Mouse (Mus musculus) C2C12 (cell line): ENCODE results near the gene Fgfr1op2. TPM values are rescaled to one million over a fixed set of nuclear protein-coding genes. Genes with fewer than 3 reads are reported as not detected.

Experiments used
- H3K27me3 ChIP-seq: one replicate; pipeline ENCODE4 v1.6.1; 2011; ENCODE audit not compliant: control insufficient read depth, insufficient read depth, insufficient read length
- H3K36me3 ChIP-seq: one replicate; pipeline ENCODE4 v1.6.1; 2011; ENCODE audit not compliant: control insufficient read depth, insufficient read depth
- H3K4me3 ChIP-seq: one replicate; pipeline ENCODE4 v1.5.1; 2011; ENCODE audit warnings: mild to moderate bottlenecking, control low read depth; ENCODE audit not compliant: poor library complexity, insufficient read depth, severe bottlenecking
- H3K79me2 ChIP-seq: one replicate; pipeline ENCODE4 v1.6.1; 2011; ENCODE audit not compliant: control insufficient read depth, insufficient read depth
- H3K79me3 ChIP-seq: one replicate; pipeline ENCODE4 v1.6.1; 2011; ENCODE audit warnings: low read depth, control low read depth
- H3ac ChIP-seq: one replicate; pipeline ENCODE3; 2011; ENCODE audit warnings: low read depth; ENCODE audit not compliant: control insufficient read depth, insufficient read length
- CEBPB ChIP-seq: IDR thresholded peaks from one replicate; pipeline ENCODE4 v1.6.1; 2011; ENCODE audit warnings: low read depth, mild to moderate bottlenecking, control low read depth, moderate library complexity
- CTCF ChIP-seq: IDR thresholded peaks from one replicate; pipeline ENCODE4 v1.5.1; 2011; ENCODE audit not compliant: control insufficient read depth, insufficient read depth, insufficient read length
- FOSL1 ChIP-seq: IDR thresholded peaks from one replicate; pipeline ENCODE4 v1.8.0; 2011; ENCODE audit warnings: mild to moderate bottlenecking, low read length; ENCODE audit not compliant: poor library complexity, insufficient read depth, severe bottlenecking
- MAX ChIP-seq: IDR thresholded peaks from one replicate; pipeline ENCODE4 v1.6.1; 2011; ENCODE audit warnings: mild to moderate bottlenecking, control low read depth
- MYOD1 ChIP-seq: IDR thresholded peaks from one replicate; pipeline ENCODE4 v1.6.1; 2011; ENCODE audit warnings: low read depth; ENCODE audit not compliant: control insufficient read depth, insufficient read length
- MYOG ChIP-seq: IDR thresholded peaks from one replicate; pipeline ENCODE4 v1.6.1; 2011; ENCODE audit not compliant: control insufficient read depth, insufficient read length; ENCODE audit errors: extremely low read depth
- USF1 ChIP-seq: IDR thresholded peaks from one replicate; pipeline ENCODE4 v1.6.1; 2011; ENCODE audit warnings: low read depth, mild to moderate bottlenecking, control low read depth, moderate library complexity
- long read RNA-seq, 2 experiments: library from polyadenylated mRNA; unstranded; transcript quantifications; one replicate each; pipeline ENCODE4 v2.0.0; 2019 to 2020
- polyA plus RNA-seq: library from polyadenylated mRNA; unstranded; fragments of >200 nt; fragmentation: generic; extraction: Trizol; gene quantifications from one replicate; pipeline ENCODE4 v1.2.1, GENCODE M21; 2012; ENCODE audit warnings: missing spikeins

Gene Fgfr1op2
- polyA plus RNA-seq = 42.4 TPM
- long read RNA-seq, experiment 1, transcript Fgfr1op2-203 (6 exons, 2,766 nt) = minor isoform, 11 of 67 reads
- long read RNA-seq, experiment 1, transcript Fgfr1op2-202 (5 exons, 918 nt) = minor isoform, 15 of 67 reads
- long read RNA-seq, experiment 1, transcript Fgfr1op2-204 (7 exons, 2,880 nt) = major isoform, 30 of 67 reads
- long read RNA-seq, experiment 1, partial matches to known transcripts = 2 of 67 reads
- long read RNA-seq, experiment 1, other reads (novel, unspliced or antisense) = 9 of 67 reads
- long read RNA-seq, experiment 2, transcript Fgfr1op2-205 (2 exons, 1,894 nt) = minor isoform, 5 of 434 reads
- long read RNA-seq, experiment 2, transcript Fgfr1op2-203 (6 exons, 2,766 nt) = minor isoform, 95 of 434 reads
- long read RNA-seq, experiment 2, transcript Fgfr1op2-204 (7 exons, 2,880 nt) = major isoform, 293 of 434 reads
- long read RNA-seq, experiment 2, partial matches to known transcripts = 2 of 434 reads
- long read RNA-seq, experiment 2, other reads (novel, unspliced or antisense) = 37 of 434 reads

- no peaks in the 10 kb centered on the region for H3K27me3 ChIP-seq
- H3K4me3 ChIP-seq = peak within 1 kb of the TSS; percentile 99
- H3ac ChIP-seq = peak within 1 kb of the TSS; percentile 95
- peaks cover 97% of the 10 kb centered on the region for H3K79me2 ChIP-seq
- H3K79me3 ChIP-seq = peaks cover 78% of the 10 kb centered on the region
- TF ChIP-seq MYOG = no peak
- no peak for TF ChIP-seq CTCF
- TF ChIP-seq MYOD1 = no peak
- TF ChIP-seq CEBPB = no peak
- H3K36me3 ChIP-seq = peaks cover 6% of the 10 kb centered on the region
Observed at GRCm38 (mm10) chr6:146576903-146577302, at the start of gene Fgfr1op2. Fgfr1op2 (plus strand) TSS chr6:146577203.

- Histone ChIP-seq H3ac (no peak overlapping the region), H3K79me3 (no peaks in the 10 kb centered on the region), H3K36me3 (no peaks in the 10 kb centered on the region), H3K4me3 (no peak overlapping the region), H3K79me2 (no peaks in the 10 kb centered on the region), H3K27me3 (no peaks in the 10 kb centered on the region)
- TF ChIP-seq FOSL1 (no peak), MYOG (no peak), CTCF (no peak), CEBPB (no peak), MYOD1 (no peak), USF1 (no peak), MAX (no peak)
Observed at GRCm38 (mm10) chr6:146527537-146527936, 49.5 kb upstream of the Fgfr1op2 start.

- Histone ChIP-seq H3K79me2 (no peaks in the 10 kb centered on the region), H3K4me3 (no peak overlapping the region), H3K79me3 (no peaks in the 10 kb centered on the region), H3K36me3 (no peaks in the 10 kb centered on the region), H3ac (no peak overlapping the region), H3K27me3 (no peaks in the 10 kb centered on the region)
- TF ChIP-seq MYOD1 (no peak), FOSL1 (no peak), MYOG (no peak), CTCF (no peak)
Observed at GRCm38 (mm10) chr6:146530363-146530762, 46.6 kb upstream of the Fgfr1op2 start.

- H3K79me3 ChIP-seq = no peaks in the 10 kb centered on the region
- no peaks in the 10 kb centered on the region for H3K79me2 ChIP-seq
- no peak overlapping the region for H3ac ChIP-seq
- peak; percentile 89 for TF ChIP-seq MYOD1
- peak; percentile 11 for TF ChIP-seq FOSL1
- TF ChIP-seq MAX = peak; percentile 49
- TF ChIP-seq MYOG = no peak
- H3K36me3 ChIP-seq = no peaks in the 10 kb centered on the region
- H3K4me3 ChIP-seq = no peak overlapping the region
- no peaks in the 10 kb centered on the region for H3K27me3 ChIP-seq
Observed at GRCm38 (mm10) chr6:146530769-146531168, 46.2 kb upstream of the Fgfr1op2 start.

GRCm38 (mm10) chr6:146533146-146533545 lies 43.9 kb upstream of the Fgfr1op2 start:
- no peak overlapping the region for H3ac ChIP-seq

GRCm38 (mm10) chr6:146535501-146535900 lies 41.5 kb upstream of the Fgfr1op2 start:
- H3K4me3 ChIP-seq = no peak overlapping the region
- no peaks in the 10 kb centered on the region for H3K27me3 ChIP-seq
- no peak for TF ChIP-seq MAX
- TF ChIP-seq CTCF = no peak
- TF ChIP-seq USF1 = no peak
- no peak overlapping the region for H3ac ChIP-seq
- H3K79me3 ChIP-seq = no peaks in the 10 kb centered on the region
- no peaks in the 10 kb centered on the region for H3K79me2 ChIP-seq
- H3K36me3 ChIP-seq = no peaks in the 10 kb centered on the region

More at GRCm38 (mm10) chr6:146533146-146533545, 43.9 kb upstream of the Fgfr1op2 start:
- Histone ChIP-seq H3K79me3 (no peaks in the 10 kb centered on the region), H3K4me3 (no peak overlapping the region), H3K36me3 (no peaks in the 10 kb centered on the region), H3K79me2 (no peaks in the 10 kb centered on the region), H3K27me3 (no peaks in the 10 kb centered on the region)
- TF ChIP-seq USF1 (no peak), MAX (no peak), MYOD1 (no peak), CTCF (no peak), CEBPB (no peak), FOSL1 (no peak), MYOG (no peak)
